Mouse (Mus musculus) liver, adult (tissue): Measurements from ENCODE around the gene Ptgis.

Source experiments
- GATA4 ChIP-seq: IDR thresholded peaks from 2 replicates; pipeline ENCODE4 v1.6.1; 2014; ENCODE audit warnings: mild to moderate bottlenecking, low read length; ENCODE audit not compliant: insufficient replicate concordance

Gene Ptgis

DNA sequence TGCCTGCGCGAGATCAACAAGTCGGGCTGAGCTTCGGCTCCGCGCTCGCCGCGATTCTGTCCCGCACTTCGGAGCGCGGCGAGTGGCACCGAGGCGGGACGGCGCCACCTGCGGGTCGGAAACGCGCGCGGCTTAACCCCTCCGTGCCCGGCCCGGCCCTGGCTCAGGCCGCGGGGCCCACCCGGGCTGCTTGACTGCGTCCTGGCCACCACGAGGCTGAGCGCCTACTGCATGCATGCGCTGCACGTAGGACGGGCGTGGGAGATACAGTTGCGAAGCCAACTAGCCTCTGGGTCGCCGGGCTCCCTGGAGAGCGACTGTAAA lies 50.4 kb downstream of the Ptgis start, which contains the start of gene Kcnb1:
Gene Kcnb1 (minus strand): TSS at position 80 of the 324 bp plus-strand sequence.
- TF ChIP-seq GATA4: no peak; the same call in 1 of the 2 replicates

DNA sequence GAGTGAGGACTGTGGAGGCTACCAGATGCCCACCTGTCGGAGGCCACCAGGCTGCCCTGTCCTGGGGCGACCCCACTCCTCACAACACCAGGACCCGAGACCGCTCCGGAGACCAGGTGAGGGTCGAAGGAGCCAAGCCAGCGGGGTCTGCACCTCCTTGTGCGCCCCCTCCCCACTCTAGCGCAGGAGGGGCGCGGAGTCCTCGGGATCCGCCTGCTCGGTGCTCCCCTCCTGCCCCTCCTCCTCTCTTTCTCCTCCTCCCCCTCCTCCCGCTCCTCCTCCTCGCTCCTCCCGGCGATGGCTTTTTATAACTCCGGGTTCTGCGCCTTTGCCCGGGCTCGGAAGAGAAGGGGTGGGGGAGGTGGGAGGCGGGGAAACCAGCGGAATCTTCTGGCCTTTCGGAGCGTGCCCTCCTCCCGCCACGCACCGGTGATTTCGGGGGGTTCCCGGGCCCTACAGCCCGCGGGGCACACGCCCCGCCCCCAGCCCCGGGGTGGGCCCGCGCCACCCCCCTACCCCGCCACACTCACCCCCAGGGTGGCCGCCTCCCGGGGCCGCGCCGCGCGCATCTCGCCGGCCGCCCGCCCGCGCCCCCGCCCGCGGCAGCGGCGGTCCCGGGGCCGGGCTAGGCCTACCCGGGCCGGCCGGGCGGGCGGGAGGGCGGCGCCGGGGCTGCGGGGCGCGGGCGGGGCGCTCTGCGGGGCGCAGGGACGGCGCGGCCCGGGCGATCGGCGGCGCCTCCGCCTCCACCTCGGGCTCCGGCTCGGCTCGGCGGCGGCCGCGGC lies 50.9 kb downstream of the Ptgis start:
- no peak for TF ChIP-seq GATA4

DNA sequence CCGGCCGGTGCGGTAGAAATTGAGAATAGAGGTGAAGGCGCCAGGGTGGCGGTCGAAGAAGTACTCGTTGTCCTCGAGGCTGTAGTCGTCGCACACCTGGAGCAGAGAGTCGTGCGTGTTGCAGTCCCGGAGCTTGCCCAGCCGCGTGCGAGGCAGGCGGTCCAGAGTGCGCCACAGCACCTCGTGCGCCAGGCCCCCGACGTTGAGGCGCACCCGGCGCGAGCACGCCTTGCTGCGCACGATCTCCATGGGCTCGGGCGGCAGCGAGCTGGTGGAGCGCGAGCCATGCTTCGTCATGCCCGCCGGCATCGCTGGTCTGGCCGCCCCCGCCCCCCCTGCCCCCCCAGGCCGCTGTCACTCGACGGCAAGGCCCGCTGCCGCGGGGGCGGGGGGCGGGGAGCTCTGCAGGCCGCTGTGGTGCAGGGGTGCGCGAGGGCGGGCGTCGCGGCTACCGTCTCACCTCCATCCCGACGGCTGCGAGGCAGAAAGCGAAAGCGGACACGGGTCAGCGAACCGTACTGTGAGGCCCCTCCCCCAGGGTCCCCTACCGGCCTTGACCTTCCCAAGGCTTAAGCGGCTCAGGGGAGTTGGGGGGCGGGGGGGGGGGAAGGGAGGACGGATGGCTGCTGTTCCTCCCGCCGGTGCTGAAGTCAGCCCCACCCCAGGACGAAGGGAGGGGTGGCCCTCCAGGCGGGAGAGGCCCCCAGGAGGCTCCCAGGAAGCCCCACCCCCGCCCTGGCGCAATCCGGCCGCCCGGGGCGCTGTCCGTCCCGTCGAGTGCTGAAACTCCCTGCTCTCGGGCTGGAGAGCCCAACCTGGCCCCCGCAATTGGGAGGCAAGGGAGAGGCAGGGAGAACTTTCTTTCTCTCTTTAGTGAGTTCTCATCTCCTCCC lies 51.8 kb downstream of the Ptgis start:
- no peak for TF ChIP-seq GATA4

GRCm38 (mm10) chr2:167187119-167187518 lies 53.3 kb downstream of the Ptgis start:
- no peak for TF ChIP-seq GATA4

- no peak for TF ChIP-seq GATA4
These were observed 53.9 kb downstream of the Ptgis start for GRCm38 (mm10) chr2:167186544-167186943.

DNA sequence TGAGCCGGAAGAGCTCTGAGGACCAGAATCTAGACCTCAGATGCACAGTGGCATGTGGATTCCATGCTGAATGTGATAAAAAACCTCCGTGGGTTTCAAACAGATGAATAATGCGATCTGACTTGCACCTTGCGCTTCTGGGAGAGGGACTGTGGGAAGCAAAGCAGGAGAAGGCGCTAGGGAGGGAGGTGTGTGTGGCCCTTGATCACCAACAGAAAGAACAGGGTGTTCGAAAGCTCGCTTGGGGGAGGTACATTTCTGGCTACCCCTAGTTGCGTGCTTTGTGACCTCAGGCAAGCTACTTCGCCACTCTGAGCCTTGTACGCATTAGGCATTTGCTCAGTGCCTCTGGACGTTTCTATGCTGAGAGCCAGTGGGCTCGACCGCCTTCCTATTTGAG lies 54.4 kb downstream of the Ptgis start:
- no peak for TF ChIP-seq GATA4

DNA sequence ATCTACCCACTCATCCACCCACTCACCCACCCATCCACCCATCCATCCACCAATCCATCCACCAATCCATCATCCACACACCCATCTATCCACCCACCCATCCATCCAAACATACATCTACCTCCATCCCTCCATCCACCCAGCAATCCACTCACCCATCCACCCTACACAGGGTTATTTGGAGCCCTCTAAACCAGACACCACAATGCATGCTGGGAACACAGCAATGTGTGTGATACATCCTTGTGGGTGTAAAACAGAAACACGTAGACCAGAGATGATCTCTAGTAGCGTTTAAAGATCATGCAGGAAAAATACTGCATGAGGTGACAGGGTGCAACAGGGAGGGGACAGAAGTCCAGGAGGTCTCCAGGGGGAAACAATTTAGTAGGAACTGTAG lies 55.0 kb downstream of the Ptgis start:
- TF ChIP-seq GATA4: no peak

- no peak for TF ChIP-seq GATA4
These were observed 58.6 kb downstream of the Ptgis start for GRCm38 (mm10) chr2:167181662-167182389.

- no peak for TF ChIP-seq GATA4
These were observed 59.3 kb downstream of the Ptgis start for GRCm38 (mm10) chr2:167181096-167181495.

- TF ChIP-seq GATA4: no peak
These were observed 61.1 kb downstream of the Ptgis start for GRCm38 (mm10) chr2:167179301-167179700.

DNA sequence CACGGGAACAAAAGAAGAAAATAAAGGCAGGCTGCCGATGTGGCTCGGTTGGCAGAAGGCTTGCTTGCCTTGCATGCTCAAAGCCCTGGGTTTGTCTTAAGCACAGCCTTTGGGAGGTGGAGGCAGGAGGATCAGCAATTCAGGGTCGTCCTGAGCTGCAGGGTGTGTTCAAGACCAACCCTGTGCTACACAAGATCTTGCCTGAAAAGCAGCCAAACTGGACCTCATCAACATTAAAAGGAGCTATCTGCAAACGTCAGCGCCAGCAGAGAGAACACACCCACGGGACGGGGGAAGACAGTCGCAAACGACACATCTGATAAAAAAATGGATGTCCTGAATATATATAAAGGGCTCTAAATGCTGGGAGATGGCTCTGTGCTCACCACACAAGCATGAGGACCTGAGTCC lies 63.2 kb downstream of the Ptgis start:
- TF ChIP-seq GATA4: no peak

- TF ChIP-seq GATA4: no peak
These were observed 65.1 kb downstream of the Ptgis start for GRCm38 (mm10) chr2:167175284-167175683.

- TF ChIP-seq GATA4: peak; percentile 75; the same call in 1 of the 2 replicates
These were observed 67.1 kb downstream of the Ptgis start for GRCm38 (mm10) chr2:167173051-167173875.

DNA sequence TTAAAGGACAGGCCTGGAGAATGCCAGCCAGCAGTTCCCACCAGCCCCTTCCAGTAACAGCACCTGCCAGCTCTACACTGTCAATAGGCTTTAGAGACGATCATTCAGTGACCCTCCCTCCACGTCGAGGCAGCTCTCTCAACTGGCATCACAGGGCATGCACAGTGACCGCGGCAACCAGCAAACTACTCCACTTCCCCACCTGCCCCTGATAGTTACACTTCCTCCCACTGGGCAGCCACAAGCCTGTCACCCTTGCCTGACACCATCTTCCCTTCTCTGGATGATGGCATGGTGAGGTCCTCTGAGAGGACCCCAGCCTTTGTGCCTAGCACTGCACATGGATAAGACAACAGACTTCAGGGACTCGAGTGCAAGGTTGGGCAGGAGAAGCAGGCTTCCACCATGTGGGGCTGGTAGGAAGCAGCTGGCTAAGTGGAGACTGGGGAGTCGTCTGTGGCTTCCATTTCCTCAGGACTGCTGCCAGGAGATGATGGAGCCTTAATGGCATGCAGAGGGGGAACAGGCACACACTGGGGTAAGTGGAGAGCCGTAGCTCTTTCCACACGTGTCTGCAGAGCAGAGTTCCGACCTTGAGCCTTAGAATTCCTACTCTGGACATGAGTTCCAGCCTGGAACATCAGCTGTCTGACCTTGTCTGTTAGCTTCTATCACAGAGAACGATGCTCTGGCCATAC lies 72.7 kb downstream of the Ptgis start:
- TF ChIP-seq GATA4: no peak
